Mouse (Mus musculus) right cerebral cortex, postnatal 14 days (tissue): ENCODE results near the gene Gabarap.
"Not testable (repeated sequence)": the region's sequence is repeated elsewhere in the genome, so short reads cannot be mapped to it uniquely, and the experiment has no call there.

ENCODE experiments used
- DNase-seq: peaks from one replicate; pipeline ENCODE4 v3.0.0; 2022

Gene Gabarap

GRCm38 (mm10) chr11:70000396-70000898 lies 9.5 kb downstream of the Gabarap start, which contains the start of gene Dvl2:
Gene Dvl2, plus strand, starts transcription at chr11:70000595.
- DNase-seq: peak; percentile 91

- DNase-seq: no peak
These were observed 10.2 kb downstream of the Gabarap start for GRCm38 (mm10) chr11:70001159-70001558.

GRCm38 (mm10) chr11:70001865-70002264 lies 10.9 kb downstream of the Gabarap start:
- DNase-seq: peak; percentile 53

- no peak for DNase-seq
These were observed 11.5 kb downstream of the Gabarap start for GRCm38 (mm10) chr11:70002471-70002870.

GRCm38 (mm10) chr11:70005521-70005920 lies 14.6 kb downstream of the Gabarap start:
- no peak for DNase-seq

- DNase-seq: no peak
These were observed 19.1 kb downstream of the Gabarap start for GRCm38 (mm10) chr11:70010033-70010432.

- DNase-seq: no peak
These were observed 19.6 kb downstream of the Gabarap start for GRCm38 (mm10) chr11:70010548-70010947.

- DNase-seq: no peak
These were observed 20.0 kb downstream of the Gabarap start for GRCm38 (mm10) chr11:70010961-70011360.

- no peak for DNase-seq
These were observed 22.0 kb downstream of the Gabarap start for GRCm38 (mm10) chr11:70012931-70013330.

GRCm38 (mm10) chr11:70013408-70013807 lies 22.5 kb downstream of the Gabarap start:
- no peak for DNase-seq

GRCm38 (mm10) chr11:70014051-70014450 lies 23.1 kb downstream of the Gabarap start:
- no peak for DNase-seq

GRCm38 (mm10) chr11:70014880-70015558 lies 24.1 kb downstream of the Gabarap start, which contains the start of gene Acadvl:
Gene Acadvl, minus strand, starts transcription at chr11:70015411.
- DNase-seq: peak; percentile 81

GRCm38 (mm10) chr11:70015677-70016076 lies 24.7 kb downstream of the Gabarap start:
- no peak for DNase-seq

GRCm38 (mm10) chr11:70016177-70016576 lies 25.2 kb downstream of the Gabarap start:
- not testable (repeated sequence) for DNase-seq

- no peak for DNase-seq
These were observed 25.7 kb downstream of the Gabarap start, which contains the start of gene Dlg4 for GRCm38 (mm10) chr11:70016669-70017068. Gene Dlg4, plus strand, starts transcription at chr11:70016942.

- DNase-seq: no peak
These were observed 26.3 kb downstream of the Gabarap start for GRCm38 (mm10) chr11:70017199-70017767.

- DNase-seq: peak; percentile 81
These were observed 27.4 kb downstream of the Gabarap start for GRCm38 (mm10) chr11:70018131-70018990.

GRCm38 (mm10) chr11:70019495-70020021 lies 28.6 kb downstream of the Gabarap start:
- no peak for DNase-seq

- peak; percentile 60 for DNase-seq
These were observed 29.2 kb downstream of the Gabarap start for GRCm38 (mm10) chr11:70020022-70020631.

- peak; percentile 59 for DNase-seq
These were observed 29.9 kb downstream of the Gabarap start for GRCm38 (mm10) chr11:70020731-70021263.

GRCm38 (mm10) chr11:70021264-70022132 lies 30.6 kb downstream of the Gabarap start:
- DNase-seq: peak; percentile 97
